Mouse (Mus musculus) megakaryocyte progenitor cell, adult 5-6 weeks (primary cell): Measurements from ENCODE around the gene Dennd5a. TPM values are rescaled to one million over a fixed set of nuclear protein-coding genes. Genes with fewer than 3 reads are reported as not detected.
"Not testable (repeated sequence)": the region's sequence is repeated elsewhere in the genome, so short reads cannot be mapped to it uniquely, and the experiment has no call there.

Experiments
- ATAC-seq: replicated peaks from 2 replicates; pipeline ENCODE4 v1.8.0; 2016; ENCODE audit warnings: mild to moderate bottlenecking, moderate TSS enrichment, inconsistent platforms; ENCODE audit not compliant: poor library complexity
- total RNA-seq, 2 experiments: library from RNA; stranded (forward) in 1 of 2; stranded (reverse) in 1 of 2; fragments of 157-497, 149-512 nt in 1 of 2; fragments of 200-1000 nt in 1 of 2; gene quantifications; 2 replicates each; pipeline versions ENCODE4 v1.2.3 to v1.2.4; 2015 to 2017

Dennd5a gene
- total RNA-seq (2015) (96.7 and 103 TPM in 2 replicates), total RNA-seq (2017) (54.9 and 57.8 TPM in 2 replicates)

GRCm38 (mm10) chr7:109959716-109960612, at the start of gene Dennd5a:
Gene Dennd5a, minus strand, starts transcription at chr7:109960470.
- ATAC-seq = peak; percentile 70

GRCm38 (mm10) chr7:110009084-110009483, 48.8 kb upstream of the Dennd5a start:
- ATAC-seq = no peak

- ATAC-seq = peak; percentile 84
These were observed 48.2 kb upstream of the Dennd5a start for GRCm38 (mm10) chr7:110008513-110008912.

- ATAC-seq = peak; percentile 76
These were observed 46.4 kb upstream of the Dennd5a start for GRCm38 (mm10) chr7:110006471-110007195.

GRCm38 (mm10) chr7:110005976-110006375, 45.7 kb upstream of the Dennd5a start:
- peak; percentile 61 for ATAC-seq

- ATAC-seq = no peak
These were observed 42.7 kb upstream of the Dennd5a start for GRCm38 (mm10) chr7:110002968-110003367.

- ATAC-seq = peak; percentile 53
These were observed 41.8 kb upstream of the Dennd5a start for GRCm38 (mm10) chr7:110002092-110002491.

- ATAC-seq = no peak
These were observed 38.1 kb upstream of the Dennd5a start for GRCm38 (mm10) chr7:109998388-109998787.

GRCm38 (mm10) chr7:109993157-109993959, 33.1 kb upstream of the Dennd5a start:
- ATAC-seq = no peak

GRCm38 (mm10) chr7:109991286-109991685, 31.0 kb upstream of the Dennd5a start:
- ATAC-seq = no peak

- not testable (repeated sequence) for ATAC-seq
These were observed 26.5 kb upstream of the Dennd5a start, which contains the start of gene Tmem41b for GRCm38 (mm10) chr7:109986775-109987174. Gene Tmem41b, minus strand, starts transcription at chr7:109986929.

- ATAC-seq = peak; percentile 96
These were observed 25.9 kb upstream of the Dennd5a start for GRCm38 (mm10) chr7:109986133-109986669.

GRCm38 (mm10) chr7:109985661-109986132, 25.4 kb upstream of the Dennd5a start:
- peak; percentile 24 for ATAC-seq

GRCm38 (mm10) chr7:109984608-109985007, 24.3 kb upstream of the Dennd5a start:
- not testable (repeated sequence) for ATAC-seq

GRCm38 (mm10) chr7:109977131-109977530, 16.9 kb upstream of the Dennd5a start:
- ATAC-seq = not testable (repeated sequence)

- ATAC-seq = no peak
These were observed 15.9 kb upstream of the Dennd5a start for GRCm38 (mm10) chr7:109975966-109976715.

- ATAC-seq = no peak
These were observed 9.3 kb upstream of the Dennd5a start for GRCm38 (mm10) chr7:109969542-109969941.

GRCm38 (mm10) chr7:109968924-109969450, 8.7 kb upstream of the Dennd5a start:
- ATAC-seq = no peak

- peak; percentile 98 for ATAC-seq
These were observed 7.7 kb upstream of the Dennd5a start for GRCm38 (mm10) chr7:109967805-109968579.
